Mouse (Mus musculus): ENCODE data around the gene 1810009J06Rik.

DNA sequence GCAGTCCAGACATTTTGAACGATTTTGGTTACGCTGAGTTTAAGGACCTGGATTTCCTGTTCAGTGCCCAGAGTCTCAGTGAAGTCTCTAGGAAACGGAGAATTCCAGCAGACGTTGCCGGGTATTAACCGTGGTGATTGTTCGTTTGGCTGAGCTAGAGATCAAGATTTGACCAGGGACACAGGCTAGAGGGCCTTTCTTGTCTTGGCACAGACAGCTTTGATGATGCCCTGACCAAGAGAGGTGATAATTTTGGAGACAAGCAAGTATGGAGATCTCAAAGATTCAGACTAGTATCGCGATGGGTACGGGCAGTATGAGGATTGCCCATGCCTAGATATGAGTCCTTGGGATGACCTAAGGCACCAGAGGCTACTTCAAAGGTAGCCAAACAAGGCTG is 24.1 kb upstream of the 1810009J06Rik start, which contains the start of gene 1700074P13Rik:
- TF ChIP-seq POLR2A (IDR thresholded peaks at IDR 0.05; ENCODE audit: insufficient read depth, low read length) (no peak), CTCF (IDR thresholded peaks at IDR 0.05; ENCODE audit: low read depth, low read length) (no peak), EP300 (IDR thresholded peaks at IDR 0.05; ENCODE audit: insufficient read depth, low read depth, low read length) (no peak)
